Mouse (Mus musculus) hindbrain, embryonic 11.5 days (tissue): ENCODE results near the gene Atg14. TPM values are rescaled to one million over a fixed set of nuclear protein-coding genes. Genes with fewer than 3 reads are reported as not detected.

Experiments used
- ATAC-seq: fragments of 200-750 bp; cut with Nextera tagmentation; 2 replicates; pipeline ENCODE4 v1.8.0; 2017; ENCODE audit warnings: mild to moderate bottlenecking, moderate TSS enrichment, moderate library complexity; ENCODE audit not compliant: low FRiP score
- DNase-seq: peaks from one replicate; pipeline ENCODE4 v3.0.0-alpha.2; 2015; ENCODE audit warnings: low spot score
- H3K27ac ChIP-seq: fragments of 300-500 bp; sonication (generic); 2 replicates; pipeline ENCODE4 v1.5.1; 2014; ENCODE audit warnings: mild to moderate bottlenecking, low read depth, low read length
- H3K27me3 ChIP-seq: fragments of 300-500 bp; sonication (generic); 2 replicates; pipeline ENCODE4 v1.6.1; 2014; ENCODE audit warnings: mild to moderate bottlenecking, low read length, moderate library complexity, mixed read lengths; ENCODE audit not compliant: control insufficient read depth, insufficient read depth
- H3K36me3 ChIP-seq: fragments of 300-500 bp; sonication (generic); 2 replicates; pipeline ENCODE4 v1.6.1; 2014; ENCODE audit warnings: mild to moderate bottlenecking, low read length, moderate library complexity, mixed read lengths; ENCODE audit not compliant: control insufficient read depth, insufficient read depth
- H3K4me1 ChIP-seq: fragments of 300-500 bp; sonication (generic); replicated peaks from 2 replicates; pipeline ENCODE4 v1.6.1; 2014; ENCODE audit warnings: low read length, mixed read lengths; ENCODE audit not compliant: control insufficient read depth, insufficient read depth
- H3K4me2 ChIP-seq: fragments of 300-500 bp; sonication (generic); replicated peaks from 2 replicates; pipeline ENCODE4 v1.6.1; 2014; ENCODE audit warnings: mild to moderate bottlenecking, low read depth, low read length
- H3K4me3 ChIP-seq: fragments of 300-500 bp; sonication (generic); 2 replicates; pipeline ENCODE4 v1.5.1; 2014; ENCODE audit warnings: low read depth, low read length
- H3K9ac ChIP-seq: fragments of 300-500 bp; sonication (generic); 2 replicates; pipeline ENCODE4 v1.6.1; 2014; ENCODE audit warnings: low read depth, low read length
- H3K9me3 ChIP-seq: fragments of 300-500 bp; sonication (generic); 2 replicates; pipeline ENCODE4 v1.6.1; 2016; ENCODE audit warnings: low read length; ENCODE audit not compliant: control insufficient read depth
- WGBS: fragments of 180-500 bp; shearing (Covaris S2); extraction: QIAGEN DNeasy Blood & Tissue Kit; methylation state at CpG from one replicate; pipeline ENCODE4 v1.1.7; 2014; 5-methylcytosine and 5-hydroxymethylcytosine counted together
- polyA plus RNA-seq: library from polyadenylated mRNA; unstranded; fragments of >200 nt; fragmentation: Nextera tagmentation; extraction: Ambion mirVana; gene quantifications from 2 replicates; pipeline ENCODE4 v1.2.1, GENCODE M21; 2014

Atg14 gene
- polyA plus RNA-seq, 1 experiment from 2014 or later: 15.7 TPM

DNA sequence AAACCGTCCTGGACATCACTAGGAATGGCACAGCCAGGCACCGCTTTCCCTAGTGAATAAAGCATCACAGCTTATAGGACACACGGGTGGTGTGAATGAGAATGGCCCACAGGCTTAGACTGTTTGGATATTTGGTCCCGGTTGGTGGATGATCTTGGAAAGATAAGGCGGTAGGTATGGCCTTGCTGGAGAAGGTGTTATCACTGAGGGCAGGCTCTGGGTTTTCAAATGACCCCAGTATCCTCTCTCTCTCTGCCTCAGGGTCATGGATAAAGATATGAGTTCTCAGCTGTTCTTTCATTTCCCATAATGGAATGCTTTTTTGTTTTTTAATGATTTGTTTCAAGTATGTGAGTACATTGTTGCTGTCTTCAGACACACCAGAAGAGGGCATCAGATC lies 15.2 kb downstream of the Atg14 start:
- H3K9ac ChIP-seq: no peak overlapping the region
- no peak for DNase-seq
- no peak overlapping the region for H3K4me3 ChIP-seq
- no peak overlapping the region for H3K4me2 ChIP-seq
- ATAC-seq: no peak
- no peaks in the 10 kb centered on the region for H3K36me3 ChIP-seq
- no peak overlapping the region for H3K27ac ChIP-seq
- 97% methylated on average over 5 of the region's 5 CpGs for WGBS
- no peaks in the 10 kb centered on the region for H3K4me1 ChIP-seq
- H3K27me3 ChIP-seq: no peaks in the 10 kb centered on the region
- no peaks in the 10 kb centered on the region for H3K9me3 ChIP-seq

DNA sequence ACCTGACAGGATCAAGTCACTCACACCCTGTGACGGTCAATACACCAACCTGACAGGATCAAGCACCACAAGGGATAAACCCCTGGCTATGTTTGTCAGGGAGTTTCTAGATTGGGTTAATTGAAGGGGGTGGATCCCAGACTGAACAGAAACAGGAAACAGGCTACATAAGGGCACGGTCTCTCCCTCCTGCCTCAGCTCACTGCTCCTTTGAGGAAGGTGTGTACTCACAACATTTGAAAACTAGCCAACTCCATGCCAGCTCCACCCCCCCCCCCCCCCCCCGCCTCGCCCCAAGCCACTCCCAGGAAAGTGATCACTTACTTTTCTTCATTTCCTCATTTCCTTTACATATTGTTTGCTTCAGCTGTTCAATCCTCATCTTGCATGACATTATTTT lies 16.2 kb downstream of the Atg14 start:
- Histone ChIP-seq H3K9ac (no peak overlapping the region), H3K4me1 (no peaks in the 10 kb centered on the region), H3K36me3 (no peaks in the 10 kb centered on the region), H3K27ac (no peak overlapping the region), H3K4me3 (no peak overlapping the region), H3K27me3 (no peaks in the 10 kb centered on the region), H3K4me2 (no peak overlapping the region), H3K9me3 (no peaks in the 10 kb centered on the region)
- 96% methylated on average over 3 of the region's 4 CpGs for WGBS
- DNase-seq (no peak), ATAC-seq (no peak)

DNA sequence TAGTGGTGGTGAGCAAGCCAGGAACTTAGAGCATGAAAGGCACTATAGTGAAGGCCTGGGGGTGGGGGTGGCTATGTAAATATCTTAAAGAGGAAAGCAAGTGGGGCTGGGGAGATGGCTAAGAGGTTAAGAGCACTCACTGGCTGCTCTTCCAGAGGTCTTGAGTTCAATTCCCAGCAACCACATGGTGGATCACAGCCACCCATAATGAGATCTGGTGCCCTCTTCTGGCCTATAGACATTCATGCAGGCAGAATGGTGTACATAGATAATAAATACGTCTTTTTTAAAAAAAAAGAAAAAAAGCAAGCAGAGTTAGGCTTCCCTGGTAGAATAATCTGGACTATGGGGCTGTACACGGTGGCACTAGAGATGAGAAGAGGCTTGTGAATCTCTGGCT lies 17.1 kb downstream of the Atg14 start:
- no peaks in the 10 kb centered on the region for H3K4me1 ChIP-seq
- 98% methylated on average over 2 of the region's 2 CpGs for WGBS
- no peaks in the 10 kb centered on the region for H3K9me3 ChIP-seq
- no peak for ATAC-seq
- no peaks in the 10 kb centered on the region for H3K27me3 ChIP-seq
- H3K36me3 ChIP-seq: 0 out of 2 replicates have a peak, but pooled peaks cover 2% of the 10 kb centered on the region
- no peak overlapping the region for H3K27ac ChIP-seq
- H3K9ac ChIP-seq: no peak overlapping the region
- H3K4me3 ChIP-seq: no peak overlapping the region
- H3K4me2 ChIP-seq: no peak overlapping the region
- no peak for DNase-seq

DNA sequence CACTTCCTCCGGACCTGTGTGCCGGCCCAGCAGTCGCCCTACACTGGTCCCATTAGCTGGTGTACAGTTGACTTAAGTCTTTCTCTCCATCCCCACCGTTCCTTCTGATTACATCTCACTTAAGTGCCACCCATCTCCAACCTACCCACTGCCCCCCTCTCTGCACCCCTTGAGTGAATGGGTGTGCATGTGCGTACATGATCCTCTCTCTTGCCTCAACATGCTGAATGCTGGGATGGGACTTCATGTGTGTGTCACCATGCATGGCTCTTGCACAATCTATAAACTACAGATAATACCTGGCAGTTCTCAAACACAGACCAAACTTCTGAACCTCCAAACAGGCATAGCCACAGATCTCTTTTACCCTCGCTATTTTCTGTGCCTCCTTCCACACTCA lies 18.8 kb downstream of the Atg14 start:
- ATAC-seq (no peak), DNase-seq (no peak)
- H3K4me2 ChIP-seq: no peak overlapping the region
- no peak overlapping the region for H3K4me3 ChIP-seq
- WGBS: 96% methylated on average over 6 of the region's 6 CpGs
- no peaks in the 10 kb centered on the region for H3K4me1 ChIP-seq
- H3K9me3 ChIP-seq: no peaks in the 10 kb centered on the region
- 0 out of 2 replicates have a peak, but pooled peaks cover 2% of the 10 kb centered on the region for H3K36me3 ChIP-seq
- no peaks in the 10 kb centered on the region for H3K27me3 ChIP-seq
- no peak overlapping the region for H3K9ac ChIP-seq
- H3K27ac ChIP-seq: no peak overlapping the region

DNA sequence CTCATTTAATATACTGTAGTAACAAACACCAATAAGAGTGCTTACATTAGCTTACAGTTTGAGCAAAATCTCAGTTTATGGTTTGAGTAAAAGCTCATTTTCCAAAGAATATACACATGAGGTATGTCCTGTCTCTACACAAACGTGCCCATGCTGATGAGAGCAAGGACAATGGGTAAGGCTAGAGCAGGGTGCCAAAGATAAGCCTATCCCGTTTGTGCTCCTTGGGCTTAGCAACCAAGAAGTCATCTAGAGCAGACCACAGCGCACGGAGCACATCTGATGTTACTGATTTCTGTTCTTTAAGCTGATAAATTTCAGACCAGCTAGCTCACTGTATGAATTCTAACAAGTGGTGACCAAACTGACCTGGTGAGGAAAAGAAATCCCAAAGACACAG lies 25.6 kb downstream of the Atg14 start:
- Histone ChIP-seq H3K36me3 (0 out of 2 replicates have a peak, but pooled peaks cover 2% of the 10 kb centered on the region), H3K4me3 (no peak overlapping the region), H3K27ac (no peak overlapping the region), H3K4me1 (no peaks in the 10 kb centered on the region), H3K9me3 (no peaks in the 10 kb centered on the region), H3K27me3 (no peaks in the 10 kb centered on the region), H3K9ac (no peak overlapping the region), H3K4me2 (no peak overlapping the region)
- ATAC-seq (no peak), DNase-seq (no peak)
- WGBS: 92% methylated on average over 4 of the region's 4 CpGs

DNA sequence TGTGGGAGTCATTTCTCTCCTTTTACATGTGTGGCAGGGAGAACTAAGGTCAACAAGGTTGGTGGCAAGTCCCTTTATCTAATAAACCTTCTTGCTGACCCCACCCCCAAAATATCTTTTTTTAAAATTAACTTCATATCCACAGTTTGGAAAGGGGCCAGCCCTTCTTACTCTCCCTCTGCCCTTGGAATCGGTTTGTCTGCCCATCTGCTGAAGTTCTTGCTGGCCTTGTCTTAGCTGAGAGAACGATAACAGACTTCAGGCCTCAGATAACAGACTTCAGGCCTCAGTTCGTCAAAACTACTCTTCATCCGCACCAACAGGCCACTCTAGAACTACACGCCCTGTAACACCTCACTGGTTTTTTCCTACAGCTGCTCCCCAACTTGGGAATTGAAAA lies 26.2 kb downstream of the Atg14 start:
- Histone ChIP-seq H3K27me3 (no peaks in the 10 kb centered on the region), H3K4me1 (no peaks in the 10 kb centered on the region), H3K27ac (no peak overlapping the region), H3K9me3 (no peaks in the 10 kb centered on the region), H3K9ac (no peak overlapping the region), H3K4me2 (no peak overlapping the region), H3K4me3 (no peak overlapping the region), H3K36me3 (0 out of 2 replicates have a peak, but pooled peaks cover 2% of the 10 kb centered on the region)
- no peak for ATAC-seq
- WGBS: 96% methylated on average over 5 of the region's 5 CpGs
- DNase-seq: no peak

DNA sequence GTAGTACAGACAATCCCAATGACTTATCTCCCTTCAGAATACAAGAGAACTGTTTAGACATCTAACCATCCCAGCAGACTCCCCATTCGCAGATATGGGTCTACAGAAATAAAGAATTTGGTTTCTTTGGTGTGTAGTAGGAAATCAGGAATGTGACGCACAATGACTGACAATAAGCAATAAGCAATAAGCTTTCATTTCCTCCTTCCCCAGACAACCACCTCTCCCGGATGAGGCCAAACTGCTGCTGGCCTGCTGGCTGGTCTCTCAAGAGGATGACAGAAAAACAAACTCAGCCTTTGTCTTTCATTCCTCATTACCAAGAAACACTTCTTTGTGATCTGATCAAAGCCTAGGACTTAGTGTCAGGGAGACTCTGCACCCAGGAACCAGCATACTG lies 28.2 kb downstream of the Atg14 start:
- ATAC-seq: no peak
- 97% methylated on average over 3 of the region's 3 CpGs for WGBS
- H3K36me3 ChIP-seq: no peaks in the 10 kb centered on the region

DNA sequence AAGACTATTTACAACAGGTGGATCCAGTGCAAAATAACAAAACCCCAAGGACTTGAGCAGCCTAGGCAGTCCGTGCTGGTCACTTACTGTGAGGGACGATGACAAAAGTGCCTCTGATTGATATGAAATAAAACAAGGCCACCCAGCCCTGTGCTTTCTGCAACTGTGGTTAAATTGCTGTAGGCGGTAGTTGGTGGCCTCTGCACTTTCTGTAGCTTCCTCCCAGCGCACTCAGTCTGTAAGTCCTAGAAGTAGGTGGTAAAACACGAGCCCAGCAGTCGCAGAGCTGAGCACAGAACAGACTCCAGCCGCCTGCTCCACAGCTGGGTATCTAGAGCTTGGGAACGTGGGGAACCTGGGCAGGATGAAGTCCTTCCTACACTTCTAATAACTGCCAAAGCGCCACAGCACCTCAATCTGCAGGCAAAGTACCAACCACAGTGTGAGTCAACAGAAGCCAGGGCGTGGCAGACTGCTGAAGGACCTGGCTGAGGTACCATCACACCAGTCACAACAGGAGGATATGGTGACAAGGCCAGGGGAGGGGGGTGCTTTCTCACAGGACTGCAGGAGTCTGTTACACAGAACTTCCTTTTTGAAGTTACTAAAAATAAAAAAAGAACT lies 29.0 kb downstream of the Atg14 start:
- DNase-seq: no peak
- no peaks in the 10 kb centered on the region for H3K27me3 ChIP-seq
- no peak overlapping the region for H3K4me3 ChIP-seq
- no peak overlapping the region for H3K27ac ChIP-seq
- no peak for ATAC-seq
- no peaks in the 10 kb centered on the region for H3K4me1 ChIP-seq
- H3K36me3 ChIP-seq: no peaks in the 10 kb centered on the region
- WGBS: 94% methylated on average over 10 of the region's 10 CpGs
- H3K4me2 ChIP-seq: no peak overlapping the region
- no peaks in the 10 kb centered on the region for H3K9me3 ChIP-seq
- no peak overlapping the region for H3K9ac ChIP-seq

More for the DNA sequence above, 28.2 kb downstream of the Atg14 start:
- Histone ChIP-seq H3K4me3 (no peak overlapping the region), H3K9me3 (no peaks in the 10 kb centered on the region), H3K4me1 (no peaks in the 10 kb centered on the region), H3K4me2 (no peak overlapping the region), H3K27me3 (no peaks in the 10 kb centered on the region), H3K27ac (no peak overlapping the region), H3K9ac (no peak overlapping the region)
- DNase-seq: no peak

DNA sequence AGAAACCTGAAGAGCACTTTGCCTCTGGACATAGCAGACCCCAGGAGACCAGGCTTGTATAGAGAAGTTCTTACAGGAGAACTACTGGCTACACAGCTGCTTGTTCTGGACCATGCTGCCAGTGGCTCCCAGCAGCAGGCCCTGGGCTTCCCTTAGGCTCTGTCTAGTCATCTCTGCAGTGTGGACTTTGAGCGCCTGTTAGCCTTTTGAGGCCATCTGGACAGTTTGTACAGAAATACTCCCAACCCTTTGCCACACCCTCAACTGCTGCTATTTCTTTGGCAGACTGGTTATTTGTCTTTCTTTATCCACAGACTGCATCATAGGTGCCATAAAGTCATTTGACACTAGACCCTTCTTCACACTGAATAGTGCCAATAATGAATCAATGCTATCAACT lies 35.4 kb downstream of the Atg14 start:
- Histone ChIP-seq H3K4me3 (no peak overlapping the region), H3K9me3 (no peaks in the 10 kb centered on the region), H3K4me2 (no peak overlapping the region), H3K4me1 (no peaks in the 10 kb centered on the region), H3K27ac (no peak overlapping the region), H3K9ac (no peak overlapping the region), H3K36me3 (no peaks in the 10 kb centered on the region), H3K27me3 (no peaks in the 10 kb centered on the region)
- 86% methylated on average over 1 of the region's 1 CpGs for WGBS
- ATAC-seq (no peak), DNase-seq (no peak)
